Comparison of ENCODE assay signal across 9 mouse cellular contexts in genomic region chr8:70937200-70937599, GRCm38 (mm10). TPM values are rescaled to one million over a fixed set of nuclear protein-coding genes. Genes with fewer than 3 reads are reported as not detected.
"Had no signal": no experiment of that assay in that cellular context is flagged by ENCODE, and none has a peak within 500 bp of the region (broad histone marks: within the 10 kb centered on the region; RNA-seq: fewer than 3 reads in every experiment).

No protein-coding gene starts in this region.

- DNase-seq: kidney, adult 18-20 months; kidney, postnatal 10 days; kidney, postnatal 4 days; liver; lung, adult 2 months; lung, postnatal 36 days; right cerebral cortex, postnatal 14 days; thymus, postnatal 4 days had no signal

RNA-seq across cellular contexts. Expression of gene Slc5a5, which starts 44.6 kb away (rescaled TPM):
- polyA plus RNA-seq: liver, embryonic 15.5 days had no signal
